Mouse (Mus musculus): ENCODE measurements around the gene Tiparp. TPM values are rescaled to one million over a fixed set of nuclear protein-coding genes. Genes with fewer than 3 reads are reported as not detected.

Gene Tiparp
- polyA plus RNA-seq, 1 experiment from 2014 or later, result 33.9 TPM

- H3K9me3 ChIP-seq (replicated peaks; ENCODE audit: control insufficient read depth, low read length), result no peaks in the 10 kb centered on the region
- no peak overlapping the region for H3K4me2 ChIP-seq
- ATAC-seq (replicated peaks; ENCODE audit: insufficient number of reproducible peaks, low FRiP score, low TSS enrichment), result no peak
- no peak overlapping the region for H3K4me3 ChIP-seq (ENCODE audit: low read depth, low read length)
- no peaks in the 10 kb centered on the region for H3K36me3 ChIP-seq (ENCODE audit: control insufficient read depth, insufficient read depth, low read length)
- peaks cover 2% of the 10 kb centered on the region; the same call in 1 of the 2 replicates for H3K4me1 ChIP-seq (ENCODE audit: control insufficient read depth, insufficient read depth, low read length)
- no peaks in the 10 kb centered on the region for H3K27me3 ChIP-seq (ENCODE audit: control insufficient read depth, insufficient read depth, low read length)
- 71% methylated on average over 1 of the region's 1 CpGs for WGBS (ENCODE audit: insufficient replicate concordance)
- no peak overlapping the region for H3K9ac ChIP-seq (ENCODE audit: low read depth, low read length)
- H3K27ac ChIP-seq (ENCODE audit: low read depth, low read length), result no peak overlapping the region
Measured at GRCm38 (mm10) chr3:65584329-65584728, 56.1 kb downstream of the Tiparp start.

GRCm38 (mm10) chr3:65585291-65585690 is 57.1 kb downstream of the Tiparp start:
- Histone ChIP-seq H3K27me3 (ENCODE audit: control insufficient read depth, insufficient read depth, low read length) (no peaks in the 10 kb centered on the region), H3K4me1 (ENCODE audit: control insufficient read depth, insufficient read depth, low read length) (peaks cover 2% of the 10 kb centered on the region; the same call in 1 of the 2 replicates), H3K36me3 (ENCODE audit: control insufficient read depth, insufficient read depth, low read length) (no peaks in the 10 kb centered on the region), H3K9ac (ENCODE audit: low read depth, low read length) (no peak overlapping the region), H3K4me2 (no peak overlapping the region), H3K27ac (ENCODE audit: low read depth, low read length) (no peak overlapping the region), H3K4me3 (ENCODE audit: low read depth, low read length) (no peak overlapping the region), H3K9me3 (replicated peaks; ENCODE audit: control insufficient read depth, low read length) (no peaks in the 10 kb centered on the region)
- 81% methylated on average over 8 of the region's 8 CpGs for WGBS (ENCODE audit: insufficient replicate concordance)
- ATAC-seq (replicated peaks; ENCODE audit: insufficient number of reproducible peaks, low FRiP score, low TSS enrichment), result no peak

DNA sequence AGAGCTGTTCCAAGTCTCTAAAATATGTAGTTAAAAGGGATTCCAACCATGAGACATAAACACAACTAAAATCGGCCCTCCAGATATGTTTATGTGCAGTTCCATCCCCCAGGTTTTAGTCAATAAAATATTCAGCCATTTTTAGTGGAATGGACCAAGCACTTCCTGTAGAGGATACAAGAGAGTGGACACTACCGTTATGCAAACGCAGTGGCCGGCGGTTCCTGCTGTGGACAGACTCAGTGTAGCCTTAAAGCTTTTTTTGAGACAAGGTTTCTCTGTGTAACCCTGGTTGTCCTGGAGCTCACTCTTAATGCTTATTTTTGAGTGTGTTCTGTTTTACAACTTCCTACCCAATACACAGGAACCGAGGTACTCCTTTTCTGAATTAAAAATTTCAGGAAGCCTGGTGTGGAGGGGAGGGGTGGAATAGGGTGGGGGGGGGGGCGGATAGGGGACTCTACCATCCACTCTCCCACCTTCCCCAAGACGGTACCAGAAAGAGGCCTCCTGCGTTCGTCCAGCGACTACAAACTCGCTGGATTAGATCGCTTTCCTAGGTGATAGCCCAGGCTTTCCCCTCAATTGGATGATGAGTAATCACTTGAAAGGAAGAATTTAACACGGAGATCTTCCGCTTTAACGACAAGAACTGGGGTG is 57.7 kb downstream of the Tiparp start:
- H3K9me3 ChIP-seq (replicated peaks; ENCODE audit: control insufficient read depth, low read length), result no peaks in the 10 kb centered on the region
- no peak overlapping the region for H3K27ac ChIP-seq (ENCODE audit: low read depth, low read length)
- WGBS (ENCODE audit: insufficient replicate concordance), result 27% methylated on average over 16 of the region's 16 CpGs
- H3K4me1 ChIP-seq (ENCODE audit: control insufficient read depth, insufficient read depth, low read length), result peaks cover 2% of the 10 kb centered on the region; the same call in 1 of the 2 replicates
- H3K4me3 ChIP-seq (ENCODE audit: low read depth, low read length), result peak overlapping the region; percentile 36
- peak overlapping the region; percentile 67 for H3K4me2 ChIP-seq
- ATAC-seq (replicated peaks; ENCODE audit: insufficient number of reproducible peaks, low FRiP score, low TSS enrichment), result no peak
- no peaks in the 10 kb centered on the region for H3K36me3 ChIP-seq (ENCODE audit: control insufficient read depth, insufficient read depth, low read length)
- peak overlapping the region; percentile 67 for H3K9ac ChIP-seq (ENCODE audit: low read depth, low read length)
- no peaks in the 10 kb centered on the region for H3K27me3 ChIP-seq (ENCODE audit: control insufficient read depth, insufficient read depth, low read length)

- ATAC-seq (replicated peaks; ENCODE audit: insufficient number of reproducible peaks, low FRiP score, low TSS enrichment), result peak; percentile 59; the same call in 1 of the 2 replicates
- WGBS (ENCODE audit: insufficient replicate concordance), result 6% methylated on average over 16 of the region's 16 CpGs
- no peaks in the 10 kb centered on the region for H3K27me3 ChIP-seq (ENCODE audit: control insufficient read depth, insufficient read depth, low read length)
- H3K9ac ChIP-seq (ENCODE audit: low read depth, low read length), result peak overlapping the region; percentile 67
- peak overlapping the region; percentile 36 for H3K4me3 ChIP-seq (ENCODE audit: low read depth, low read length)
- H3K4me2 ChIP-seq, result peak overlapping the region; percentile 67
- H3K36me3 ChIP-seq (ENCODE audit: control insufficient read depth, insufficient read depth, low read length), result no peaks in the 10 kb centered on the region
- no peaks in the 10 kb centered on the region for H3K9me3 ChIP-seq (replicated peaks; ENCODE audit: control insufficient read depth, low read length)
- H3K27ac ChIP-seq (ENCODE audit: low read depth, low read length), result no peak overlapping the region
- peaks cover 2% of the 10 kb centered on the region; the same call in 1 of the 2 replicates for H3K4me1 ChIP-seq (ENCODE audit: control insufficient read depth, insufficient read depth, low read length)
Measured at GRCm38 (mm10) chr3:65586483-65586905, 58.3 kb downstream of the Tiparp start.

- Histone ChIP-seq H3K9me3 (replicated peaks; ENCODE audit: control insufficient read depth, low read length) (no peaks in the 10 kb centered on the region), H3K4me1 (ENCODE audit: control insufficient read depth, insufficient read depth, low read length) (peaks cover 2% of the 10 kb centered on the region; the same call in 1 of the 2 replicates), H3K36me3 (ENCODE audit: control insufficient read depth, insufficient read depth, low read length) (no peaks in the 10 kb centered on the region), H3K9ac (ENCODE audit: low read depth, low read length) (no peak overlapping the region), H3K27ac (ENCODE audit: low read depth, low read length) (no peak overlapping the region), H3K4me3 (ENCODE audit: low read depth, low read length) (no peak overlapping the region), H3K27me3 (ENCODE audit: control insufficient read depth, insufficient read depth, low read length) (no peaks in the 10 kb centered on the region), H3K4me2 (peak overlapping the region; percentile 67)
- 81% methylated on average over 2 of the region's 2 CpGs for WGBS (ENCODE audit: insufficient replicate concordance)
- ATAC-seq (replicated peaks; ENCODE audit: insufficient number of reproducible peaks, low FRiP score, low TSS enrichment), result no peak
Measured at GRCm38 (mm10) chr3:65586966-65587365, 58.8 kb downstream of the Tiparp start.

- no peak for ATAC-seq (replicated peaks; ENCODE audit: insufficient number of reproducible peaks, low FRiP score, low TSS enrichment)
- Histone ChIP-seq H3K9ac (ENCODE audit: low read depth, low read length) (no peak overlapping the region), H3K4me1 (ENCODE audit: control insufficient read depth, insufficient read depth, low read length) (peaks cover 2% of the 10 kb centered on the region; the same call in 1 of the 2 replicates), H3K4me3 (ENCODE audit: low read depth, low read length) (no peak overlapping the region), H3K9me3 (replicated peaks; ENCODE audit: control insufficient read depth, low read length) (no peaks in the 10 kb centered on the region), H3K36me3 (ENCODE audit: control insufficient read depth, insufficient read depth, low read length) (no peaks in the 10 kb centered on the region), H3K4me2 (no peak overlapping the region), H3K27ac (ENCODE audit: low read depth, low read length) (no peak overlapping the region), H3K27me3 (ENCODE audit: control insufficient read depth, insufficient read depth, low read length) (no peaks in the 10 kb centered on the region)
- WGBS (ENCODE audit: insufficient replicate concordance), result 73% methylated on average over 3 of the region's 3 CpGs
Measured at GRCm38 (mm10) chr3:65588424-65588823, 60.2 kb downstream of the Tiparp start.

GRCm38 (mm10) chr3:65592850-65593249 is 64.6 kb downstream of the Tiparp start:
- Histone ChIP-seq H3K4me2 (no peak overlapping the region), H3K9ac (ENCODE audit: low read depth, low read length) (no peak overlapping the region), H3K27me3 (ENCODE audit: control insufficient read depth, insufficient read depth, low read length) (no peaks in the 10 kb centered on the region), H3K36me3 (ENCODE audit: control insufficient read depth, insufficient read depth, low read length) (no peaks in the 10 kb centered on the region), H3K4me3 (ENCODE audit: low read depth, low read length) (no peak overlapping the region), H3K27ac (ENCODE audit: low read depth, low read length) (no peak overlapping the region), H3K9me3 (replicated peaks; ENCODE audit: control insufficient read depth, low read length) (no peaks in the 10 kb centered on the region), H3K4me1 (ENCODE audit: control insufficient read depth, insufficient read depth, low read length) (no peaks in the 10 kb centered on the region)
- no peak for ATAC-seq (replicated peaks; ENCODE audit: insufficient number of reproducible peaks, low FRiP score, low TSS enrichment)
- WGBS (ENCODE audit: insufficient replicate concordance), result 89% methylated on average over 6 of the region's 6 CpGs

- ATAC-seq (replicated peaks; ENCODE audit: insufficient number of reproducible peaks, low FRiP score, low TSS enrichment), result no peak
- H3K4me3 ChIP-seq (ENCODE audit: low read depth, low read length), result no peak overlapping the region
- no peaks in the 10 kb centered on the region for H3K4me1 ChIP-seq (ENCODE audit: control insufficient read depth, insufficient read depth, low read length)
- H3K27ac ChIP-seq (ENCODE audit: low read depth, low read length), result no peak overlapping the region
- no peaks in the 10 kb centered on the region for H3K9me3 ChIP-seq (replicated peaks; ENCODE audit: control insufficient read depth, low read length)
- H3K36me3 ChIP-seq (ENCODE audit: control insufficient read depth, insufficient read depth, low read length), result no peaks in the 10 kb centered on the region
- H3K9ac ChIP-seq (ENCODE audit: low read depth, low read length), result no peak overlapping the region
- H3K27me3 ChIP-seq (ENCODE audit: control insufficient read depth, insufficient read depth, low read length), result no peaks in the 10 kb centered on the region
- H3K4me2 ChIP-seq, result no peak overlapping the region
Measured at GRCm38 (mm10) chr3:65594493-65594892, 66.3 kb downstream of the Tiparp start.

DNA sequence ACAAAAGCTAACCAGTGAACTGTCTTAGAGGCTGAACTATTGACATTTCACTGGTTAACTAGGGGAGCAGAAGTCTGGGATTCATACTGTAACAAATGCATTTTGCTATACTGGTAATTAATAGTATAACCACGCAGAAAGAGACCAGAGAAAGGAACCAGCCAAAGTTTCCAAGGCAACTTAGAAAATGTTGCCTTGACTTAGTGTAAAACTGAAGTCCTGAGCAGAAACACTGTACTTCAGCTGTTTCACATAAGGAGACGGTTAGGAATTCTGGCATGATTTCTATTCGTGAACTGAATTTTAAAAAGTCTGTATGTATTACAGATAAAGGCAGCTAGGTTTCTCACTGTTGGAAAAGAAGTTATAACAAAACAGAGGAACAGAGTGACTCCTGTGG is 67.0 kb downstream of the Tiparp start:
- ATAC-seq (replicated peaks; ENCODE audit: insufficient number of reproducible peaks, low FRiP score, low TSS enrichment), result no peak
- H3K9ac ChIP-seq (ENCODE audit: low read depth, low read length), result no peak overlapping the region
- H3K9me3 ChIP-seq (replicated peaks; ENCODE audit: control insufficient read depth, low read length), result no peaks in the 10 kb centered on the region
- 82% methylated on average over 3 of the region's 3 CpGs for WGBS (ENCODE audit: insufficient replicate concordance)
- H3K36me3 ChIP-seq (ENCODE audit: control insufficient read depth, insufficient read depth, low read length), result no peaks in the 10 kb centered on the region
- H3K4me3 ChIP-seq (ENCODE audit: low read depth, low read length), result no peak overlapping the region
- H3K4me1 ChIP-seq (ENCODE audit: control insufficient read depth, insufficient read depth, low read length), result no peaks in the 10 kb centered on the region
- no peak overlapping the region for H3K27ac ChIP-seq (ENCODE audit: low read depth, low read length)
- H3K4me2 ChIP-seq, result no peak overlapping the region
- no peaks in the 10 kb centered on the region for H3K27me3 ChIP-seq (ENCODE audit: control insufficient read depth, insufficient read depth, low read length)

All from heart, embryonic 11.5 days (tissue).